Mouse (Mus musculus) heart, postnatal 10 days (tissue): ENCODE results near the gene Ctu1. TPM values are rescaled to one million over a fixed set of nuclear protein-coding genes. Genes with fewer than 3 reads are reported as not detected.
A peak's percentile ranks its signal among the peaks of the same experiment; 100 is the strongest.
"Not testable (repeated sequence)": the region's sequence is repeated elsewhere in the genome, so short reads cannot be mapped to it uniquely, and the experiment has no call there.

ENCODE experiments used
- DNase-seq, 2 experiments: peaks; one replicate each; pipeline ENCODE4 v3.0.0; 2021
- intact Hi-C: fragments of 180-260 bp; cut with DNase I; formaldehyde crosslinking; loops from one replicate; pipeline ENCODE4 v1.15.1; 2025
- total RNA-seq, 2 experiments: library from RNA; stranded (reverse); gene quantifications; 2 replicates each; pipeline ENCODE4 v1.2.3; 2021

Gene Ctu1
- total RNA-seq, result 1 to 10 TPM; 4.8 to 5.4 TPM

DNA sequence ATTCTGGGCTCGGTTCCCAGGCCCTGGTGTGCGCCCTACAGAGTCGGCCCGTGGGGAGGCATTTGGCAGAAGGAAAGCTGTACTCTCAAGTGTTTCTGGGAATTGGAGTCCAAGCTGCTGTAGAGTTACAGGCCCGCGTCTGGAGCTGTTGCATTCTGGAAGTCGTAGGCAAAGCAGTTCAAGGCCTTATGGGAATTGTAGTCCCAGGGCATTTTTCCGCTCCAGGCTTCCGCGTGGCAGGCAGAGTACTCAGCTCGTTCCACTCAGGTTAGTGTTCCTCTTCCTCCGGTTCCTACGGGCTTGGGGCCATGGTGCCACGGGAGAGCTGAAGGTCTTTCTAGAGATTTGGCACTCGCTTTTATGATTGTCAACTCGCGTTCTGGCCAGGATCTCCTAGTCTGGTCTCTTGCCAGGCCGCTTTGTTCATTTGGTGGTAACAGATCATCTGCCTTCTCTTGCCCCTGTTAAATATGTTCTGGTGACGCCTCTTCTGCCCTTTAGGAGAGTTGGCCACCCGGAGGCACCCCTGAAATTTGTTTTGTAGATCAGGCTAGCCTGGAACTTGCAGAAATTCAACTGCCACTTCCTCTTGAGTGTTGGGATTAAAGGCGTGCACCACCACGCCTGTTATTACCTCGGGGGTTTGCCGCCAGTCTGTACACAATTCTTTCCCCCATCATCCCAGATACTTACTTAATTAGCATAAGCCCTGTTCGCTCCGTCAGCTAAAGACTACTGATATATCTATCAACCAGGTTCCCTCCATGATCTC, at the start of gene Ctu1:
Ctu1 (plus strand) TSS at position 208 of the 772 bp plus-strand sequence.
- intact Hi-C loops, result loop anchor here (1.0 to 10.0 kb wide), 4 partner anchors 95 to 573 kb away; partner anchors contain the start of genes 1700028J19Rik, 2410002F23Rik and Zfp719
- peak; percentile 95 for DNase-seq

- intact Hi-C loops, result no loop called here
- DNase-seq, result no peak
These were observed 48.9 kb upstream of the Ctu1 start for GRCm38 (mm10) chr7:43622927-43623326.

- intact Hi-C loops, result no loop called here
- no peak for DNase-seq
These were observed 48.0 kb upstream of the Ctu1 start for GRCm38 (mm10) chr7:43623819-43624218.

DNA sequence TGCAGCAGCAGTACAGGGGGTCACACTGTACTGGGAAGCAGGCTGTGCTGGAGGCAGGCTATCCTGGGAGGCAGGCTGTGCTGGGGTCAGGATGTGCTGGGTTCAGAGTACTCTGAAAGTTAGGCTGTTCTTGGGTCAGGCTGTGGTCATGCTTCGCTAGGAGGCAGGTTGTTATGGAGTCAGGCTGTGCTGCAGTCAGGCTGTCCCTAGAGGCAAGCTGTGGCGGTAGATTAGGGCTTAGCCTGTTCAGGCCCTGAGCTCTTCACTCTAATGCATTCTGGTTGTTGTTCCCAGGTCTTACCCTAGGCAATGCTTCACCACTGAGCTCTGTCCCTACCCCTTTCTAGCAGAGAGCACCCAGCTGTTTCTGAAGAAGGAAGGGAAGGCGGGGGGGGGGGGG, 46.8 kb upstream of the Ctu1 start:
- no peak for DNase-seq
- intact Hi-C loops, result no loop called here

DNA sequence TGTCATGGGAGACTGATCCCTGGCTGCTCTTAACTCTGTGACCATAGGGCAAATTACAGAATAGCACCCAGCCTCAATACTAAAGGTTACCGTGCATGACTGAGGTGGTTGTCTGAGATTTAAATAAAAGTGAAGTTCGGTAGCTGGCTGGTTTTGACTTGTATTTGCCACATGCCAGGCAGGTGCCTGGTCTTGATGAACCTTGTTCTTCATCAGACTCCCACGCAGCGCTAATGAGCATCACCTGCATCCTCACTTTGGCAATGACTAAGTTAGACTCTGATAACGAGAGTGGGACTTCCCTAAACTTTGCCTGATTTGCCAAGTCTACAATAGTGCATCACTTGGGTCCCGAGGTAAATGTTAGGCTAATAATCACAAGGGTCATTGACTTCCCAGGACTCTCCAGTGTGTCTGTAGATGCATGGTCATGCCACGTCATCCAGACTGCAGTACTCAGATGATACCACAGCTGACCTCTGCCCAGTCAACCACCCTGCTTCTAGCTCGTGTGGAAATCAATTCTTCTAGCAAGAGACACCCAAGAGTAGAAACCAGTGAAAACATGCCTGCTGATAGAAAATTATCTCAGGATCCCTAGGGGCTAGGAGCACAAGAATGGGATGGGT, 45.9 kb upstream of the Ctu1 start:
- no peak for DNase-seq
- intact Hi-C loops, result no loop called here

GRCm38 (mm10) chr7:43633940-43634339, 37.9 kb upstream of the Ctu1 start:
- DNase-seq, result no peak
- intact Hi-C loops, result no loop called here

DNA sequence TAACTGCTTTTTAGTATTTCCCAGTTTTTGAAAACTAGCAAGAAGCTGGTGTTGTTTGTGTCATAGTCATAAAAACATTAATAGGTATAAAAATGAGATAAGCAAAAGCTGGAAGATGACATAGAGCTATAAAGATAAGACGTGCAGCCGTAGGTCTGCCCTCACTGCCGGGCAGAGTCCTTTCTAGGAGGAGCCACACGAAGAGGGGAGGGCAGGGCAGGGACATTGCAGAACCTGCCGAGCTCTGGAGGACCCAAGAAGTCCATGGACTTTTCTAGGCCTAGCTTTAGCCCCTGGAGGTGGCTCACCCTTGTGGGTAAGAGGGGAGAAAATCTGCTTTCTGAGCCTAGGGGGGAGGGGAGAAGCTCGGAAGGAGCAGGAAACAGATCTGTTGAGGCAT, 37.3 kb upstream of the Ctu1 start, which contains the start of gene Ceacam18:
Ceacam18 (plus strand) TSS at position 208 of the 400 bp plus-strand sequence.
- DNase-seq, result no peak
- intact Hi-C loops, result no loop called here

- DNase-seq, result no peak
- intact Hi-C loops, result no loop called here
These were observed 35.6 kb upstream of the Ctu1 start for GRCm38 (mm10) chr7:43636194-43636593.

DNA sequence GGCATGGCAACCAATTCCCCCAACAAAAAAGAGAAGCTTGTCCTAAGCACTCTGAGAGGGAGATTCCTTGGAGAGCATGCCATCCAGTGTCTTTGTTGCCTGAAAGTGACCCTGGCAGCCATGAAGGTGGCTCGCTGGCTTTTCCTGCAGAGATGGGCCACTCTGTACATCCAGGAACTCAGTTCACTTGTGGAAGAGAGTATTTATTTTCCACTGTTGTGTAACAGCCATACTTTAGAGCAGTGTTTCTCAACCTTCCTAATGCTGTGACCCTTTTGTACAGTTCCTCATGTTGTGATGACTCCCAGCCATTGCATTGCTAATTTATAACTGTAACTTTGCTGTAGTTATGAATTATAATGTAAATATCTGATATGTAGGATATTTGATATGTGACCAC, 34.7 kb upstream of the Ctu1 start:
- intact Hi-C loops, result no loop called here
- no peak for DNase-seq

- peak in 1 of 2 experiments; percentile 1 for DNase-seq
- intact Hi-C loops, result no loop called here
These were observed 29.2 kb upstream of the Ctu1 start for GRCm38 (mm10) chr7:43642587-43642986.

- no peak for DNase-seq
- intact Hi-C loops, result no loop called here
These were observed 28.7 kb upstream of the Ctu1 start for GRCm38 (mm10) chr7:43643046-43643652.

DNA sequence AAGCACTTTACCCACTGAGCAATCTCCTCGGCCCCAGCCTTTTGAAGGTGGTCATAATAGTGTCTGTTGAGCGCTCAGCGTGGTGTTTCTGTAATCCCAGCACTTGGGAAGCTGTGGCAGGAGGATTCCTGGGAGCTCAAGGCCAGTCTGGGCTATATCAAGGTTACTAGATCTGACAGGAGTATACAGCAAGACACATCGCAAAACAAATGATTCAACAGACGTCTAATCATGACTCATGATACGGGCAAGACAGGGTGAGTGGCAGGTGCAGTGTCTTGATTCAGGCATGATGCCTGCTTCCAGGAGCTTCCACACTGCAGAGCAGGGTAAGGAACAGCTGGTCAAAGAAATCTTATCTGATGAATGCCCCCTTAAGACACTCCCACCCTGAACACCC, 19.1 kb upstream of the Ctu1 start:
- intact Hi-C loops, result no loop called here
- DNase-seq, result no peak

DNA sequence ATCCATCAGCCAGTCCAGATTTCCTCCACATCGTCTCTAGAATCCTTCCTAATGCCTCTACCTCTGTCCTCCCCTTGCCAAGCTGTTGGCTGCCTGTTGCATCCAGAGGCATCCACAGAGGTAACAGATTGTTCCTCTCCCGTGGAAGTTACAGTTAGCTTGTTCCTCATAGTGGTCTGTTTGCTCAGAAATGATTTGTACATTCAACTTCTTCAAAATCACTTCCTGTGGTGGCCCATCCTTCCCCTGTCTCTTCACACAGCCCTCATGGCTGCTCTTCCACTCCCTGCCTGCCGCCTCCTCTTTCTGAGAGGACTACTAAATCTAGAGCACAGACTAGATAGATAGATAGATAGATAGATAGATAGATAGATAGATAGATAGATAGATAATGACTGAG, 17.3 kb upstream of the Ctu1 start:
- intact Hi-C loops, result no loop called here

DNA sequence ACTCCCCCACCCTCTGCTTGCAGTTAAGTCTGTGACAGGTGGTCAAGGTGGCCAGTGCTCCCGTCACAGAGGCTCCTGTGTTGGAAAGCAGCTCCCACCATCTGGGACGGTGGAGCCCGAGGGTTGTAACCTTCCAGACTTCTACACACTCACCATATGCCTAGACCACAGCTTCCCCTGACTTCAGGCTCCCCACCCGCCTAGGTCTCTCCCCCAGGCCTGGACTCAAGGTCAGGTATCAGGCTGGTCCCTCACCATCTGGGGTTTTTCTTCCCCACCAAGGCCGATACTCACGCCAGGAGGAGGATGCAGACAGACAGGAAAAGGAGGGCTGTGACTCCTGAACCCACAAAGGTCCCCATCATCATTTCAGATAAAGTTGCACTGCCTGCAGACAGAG, 15.6 kb upstream of the Ctu1 start:
- intact Hi-C loops, result no loop called here
- no peak for DNase-seq

More for the DNA sequence above, 17.3 kb upstream of the Ctu1 start:
- DNase-seq, result no peak

DNA sequence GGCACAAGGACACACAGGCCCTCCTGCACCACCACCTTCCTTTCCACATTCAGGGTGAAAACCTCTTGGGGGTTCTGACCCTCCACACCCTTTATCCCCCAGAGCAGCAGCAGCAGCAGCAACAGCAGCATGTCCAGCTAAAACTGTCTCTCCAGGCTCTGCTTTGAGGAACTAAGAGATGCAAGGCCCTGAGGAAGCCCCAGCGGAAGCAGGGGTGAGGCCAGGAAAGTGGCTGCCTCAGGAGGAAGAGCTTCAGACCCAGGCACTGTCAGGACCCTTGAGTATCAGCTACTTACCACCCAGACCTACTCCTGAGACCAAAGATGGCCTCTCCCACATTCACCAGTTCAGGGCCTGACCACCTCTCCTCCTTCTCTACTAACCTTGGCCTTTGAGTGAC, 11.8 kb upstream of the Ctu1 start, which contains the start of gene Siglece:
Siglece (minus strand) TSS at position 160 of the 400 bp plus-strand sequence.
- intact Hi-C loops, result no loop called here

GRCm38 (mm10) chr7:43662804-43663203, 9.0 kb upstream of the Ctu1 start:
- intact Hi-C loops, result no loop called here

More for the DNA sequence above, 11.8 kb upstream of the Ctu1 start, which contains the start of gene Siglece:
- DNase-seq, result no peak

GRCm38 (mm10) chr7:43667221-43667620, 4.6 kb upstream of the Ctu1 start:
- DNase-seq, intact Hi-C loops: not testable (repeated sequence)

More at GRCm38 (mm10) chr7:43662804-43663203, 9.0 kb upstream of the Ctu1 start:
- no peak for DNase-seq

DNA sequence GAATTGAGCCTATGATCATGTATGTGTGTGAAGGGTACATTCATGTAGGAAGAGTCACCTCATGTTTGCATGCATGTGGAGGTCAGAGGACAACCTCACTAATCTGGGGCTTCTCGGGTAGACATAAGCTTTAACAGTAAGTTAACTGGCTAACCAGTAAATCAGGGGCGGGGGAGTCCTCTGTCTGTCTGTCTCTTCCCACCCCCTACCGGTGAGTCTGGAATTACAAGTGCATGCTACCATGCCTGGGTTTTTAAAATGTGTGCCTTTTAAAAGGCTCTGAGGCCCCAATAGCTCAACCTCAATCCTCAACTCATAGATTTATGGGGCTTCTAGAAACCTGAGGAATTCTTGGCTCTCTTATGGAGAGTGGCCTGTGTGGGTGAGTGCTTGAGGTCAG, 3.2 kb upstream of the Ctu1 start:
- intact Hi-C loops, result no loop called here
- peak in 1 of 2 experiments; percentile 16 for DNase-seq

- no peak for DNase-seq
- intact Hi-C loops, result loop anchor here (1.0 to 10.0 kb wide), 4 partner anchors 94 to 574 kb away; partner anchors contain the start of genes 1700028J19Rik, 2410002F23Rik and Zfp719
These were observed 580 bp upstream of the Ctu1 start for GRCm38 (mm10) chr7:43671064-43671808.

DNA sequence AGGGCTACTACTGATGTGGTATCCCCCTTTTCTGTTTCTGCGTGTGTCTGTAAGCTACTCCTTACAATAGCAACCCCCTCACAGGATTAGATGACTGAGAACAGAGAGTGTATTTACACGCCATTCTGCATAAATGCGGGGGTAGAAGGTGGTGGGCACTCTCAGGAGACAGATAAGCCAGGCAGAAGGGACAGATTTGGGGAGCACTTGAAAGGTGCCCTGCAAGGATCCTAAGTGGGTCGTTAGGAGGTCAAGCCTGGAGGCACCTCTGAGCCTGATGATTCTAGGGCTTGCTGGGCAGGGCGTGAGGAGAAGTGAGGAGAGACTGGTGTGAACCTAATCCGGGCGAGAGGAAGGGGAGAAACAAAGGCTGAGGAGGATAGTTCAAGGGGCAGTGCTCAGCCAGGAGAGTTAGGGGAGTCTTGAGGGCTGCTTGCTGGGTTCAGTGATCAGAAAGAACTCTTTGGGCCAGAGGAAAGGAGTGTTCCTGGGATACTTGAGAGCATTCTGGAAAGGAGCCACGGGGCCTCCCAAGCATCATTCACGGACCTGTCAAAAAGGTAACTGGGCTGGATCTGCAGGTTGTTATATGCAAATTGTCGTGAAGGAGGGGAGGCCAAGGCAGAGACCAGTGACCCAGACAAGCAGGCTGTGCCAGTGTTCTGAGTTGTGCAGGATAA, 905 bp downstream of the Ctu1 start:
- no peak for DNase-seq
- intact Hi-C loops, result loop anchor here (5.0 to 10.0 kb wide), 3 partner anchors 95 to 572 kb away; partner anchors contain the start of genes 1700028J19Rik, 2410002F23Rik and Zfp719
